Mouse (Mus musculus) right cerebral cortex, postnatal 14 days (tissue): ENCODE results near the gene Hist1h3b.

Source experiments
- DNase-seq: peaks from one replicate; pipeline ENCODE4 v3.0.0; 2022

The Hist1h3b gene

DNA sequence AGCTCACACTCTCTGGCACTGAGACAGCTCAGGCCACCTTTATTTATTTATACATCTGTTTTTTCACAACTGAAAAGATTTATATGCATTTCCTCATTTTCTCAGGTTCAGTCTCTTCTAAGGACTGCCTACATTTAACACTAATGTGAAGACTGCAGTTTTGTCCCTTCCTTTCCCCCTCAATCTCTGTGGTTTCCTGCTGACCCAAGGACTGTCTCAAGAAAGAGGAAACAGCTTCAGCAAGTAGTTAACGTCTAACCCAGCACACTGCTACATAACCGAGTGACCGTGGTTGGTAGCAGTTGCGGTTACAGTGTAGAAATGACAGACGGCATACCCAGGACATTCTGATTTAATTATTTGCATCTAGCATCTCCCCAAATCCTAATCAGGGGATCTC lies 47.3 kb downstream of the Hist1h3b start:
- no peak for DNase-seq
